Mouse (Mus musculus): ENCODE measurements at regions not wholly inside any gene's neighbourhood (a gene's known extent, or its start where the extent isn't known, plus 50 kb on each side); places are given as distances from the start of the nearest gene placed in this dataset.
A peak's percentile ranks its signal among the peaks of the same experiment; 100 is the strongest.

- H3K4me1 ChIP-seq: peaks cover 16% of the 10 kb centered on the region
- no peaks in the 10 kb centered on the region for H3K9me3 ChIP-seq
- no peak overlapping the region for H3K4me2 ChIP-seq
- 0 out of 2 replicates have a peak, but pooled peaks cover 1% of the 10 kb centered on the region for H3K27me3 ChIP-seq
- no peak overlapping the region for H3K9ac ChIP-seq
- WGBS: 7% methylated on average over 2 of the region's 2 CpGs
- H3K27ac ChIP-seq: no peak overlapping the region
- no peaks in the 10 kb centered on the region for H3K36me3 ChIP-seq (replicated peaks)
- no peak overlapping the region for H3K4me3 ChIP-seq (replicated peaks)
- no peak for ATAC-seq (ENCODE audit: low FRiP score)
Measured at GRCm38 (mm10) chr9:52283558-52283957, 115.2 kb upstream of the Zc3h12c start.

- Histone ChIP-seq H3K27me3 (no peaks in the 10 kb centered on the region), H3K9me3 (no peaks in the 10 kb centered on the region), H3K9ac (no peak overlapping the region; the same call in 1 of the 2 replicates), H3K36me3 (replicated peaks) (no peaks in the 10 kb centered on the region), H3K4me3 (replicated peaks) (no peak overlapping the region), H3K27ac (no peak overlapping the region), H3K4me1 (peaks cover 29% of the 10 kb centered on the region), H3K4me2 (no peak overlapping the region)
- ATAC-seq (ENCODE audit: low FRiP score): no peak
- 79% methylated on average over 5 of the region's 5 CpGs for WGBS
Measured at GRCm38 (mm10) chr9:52280995-52281394, 112.6 kb upstream of the Zc3h12c start.

GRCm38 (mm10) chr9:52280556-52280955 is 112.2 kb upstream of the Zc3h12c start:
- H3K4me3 ChIP-seq (replicated peaks): no peak overlapping the region
- no peak overlapping the region for H3K27ac ChIP-seq
- no peak overlapping the region for H3K9ac ChIP-seq
- no peaks in the 10 kb centered on the region for H3K9me3 ChIP-seq
- no peaks in the 10 kb centered on the region for H3K27me3 ChIP-seq
- no peak for ATAC-seq (ENCODE audit: low FRiP score)
- WGBS: 90% methylated on average over 3 of the region's 3 CpGs
- peaks cover 29% of the 10 kb centered on the region for H3K4me1 ChIP-seq
- H3K36me3 ChIP-seq (replicated peaks): no peaks in the 10 kb centered on the region
- no peak overlapping the region for H3K4me2 ChIP-seq

- ATAC-seq (ENCODE audit: low FRiP score): peak; percentile 24; the same call in 1 of the 2 replicates
- no peaks in the 10 kb centered on the region for H3K36me3 ChIP-seq (replicated peaks)
- H3K27ac ChIP-seq: peak overlapping the region; percentile 88
- 13% methylated on average over 3 of the region's 3 CpGs for WGBS
- no peaks in the 10 kb centered on the region for H3K27me3 ChIP-seq
- no peak overlapping the region for H3K9ac ChIP-seq
- H3K4me2 ChIP-seq: peak overlapping the region; percentile 29
- H3K4me1 ChIP-seq: peaks cover 29% of the 10 kb centered on the region
- H3K9me3 ChIP-seq: no peaks in the 10 kb centered on the region
- no peak overlapping the region for H3K4me3 ChIP-seq (replicated peaks)
Measured at GRCm38 (mm10) chr9:52278701-52279023, 110.3 kb upstream of the Zc3h12c start.

- no peaks in the 10 kb centered on the region for H3K36me3 ChIP-seq (replicated peaks)
- no peaks in the 10 kb centered on the region for H3K27me3 ChIP-seq
- H3K9me3 ChIP-seq: no peaks in the 10 kb centered on the region
- H3K4me3 ChIP-seq (replicated peaks): no peak overlapping the region
- H3K4me2 ChIP-seq: peak overlapping the region; percentile 29
- WGBS: 8% methylated on average over 14 of the region's 14 CpGs
- no peak overlapping the region for H3K9ac ChIP-seq
- H3K27ac ChIP-seq: peak overlapping the region; percentile 88
- ATAC-seq (ENCODE audit: low FRiP score): peak; percentile 88
- peaks cover 29% of the 10 kb centered on the region for H3K4me1 ChIP-seq
Measured at GRCm38 (mm10) chr9:52277954-52278700, 109.8 kb upstream of the Zc3h12c start.

GRCm38 (mm10) chr9:52273994-52274393 is 105.6 kb upstream of the Zc3h12c start:
- Histone ChIP-seq H3K27ac (no peak overlapping the region), H3K36me3 (replicated peaks) (no peaks in the 10 kb centered on the region), H3K4me2 (no peak overlapping the region), H3K9me3 (no peaks in the 10 kb centered on the region), H3K9ac (no peak overlapping the region), H3K4me3 (replicated peaks) (no peak overlapping the region), H3K4me1 (peaks cover 27% of the 10 kb centered on the region), H3K27me3 (no peaks in the 10 kb centered on the region)
- WGBS: 76% methylated on average over 3 of the region's 3 CpGs
- no peak for ATAC-seq (ENCODE audit: low FRiP score)

- no peak for ATAC-seq (ENCODE audit: low FRiP score)
- no peaks in the 10 kb centered on the region for H3K9me3 ChIP-seq
- peaks cover 15% of the 10 kb centered on the region for H3K4me1 ChIP-seq
- no peak overlapping the region for H3K27ac ChIP-seq
- no peak overlapping the region for H3K9ac ChIP-seq
- no peak overlapping the region for H3K4me2 ChIP-seq
- no peaks in the 10 kb centered on the region for H3K36me3 ChIP-seq (replicated peaks)
- WGBS: 54% methylated on average over 2 of the region's 2 CpGs
- no peak overlapping the region for H3K4me3 ChIP-seq (replicated peaks)
- no peaks in the 10 kb centered on the region for H3K27me3 ChIP-seq
Measured at GRCm38 (mm10) chr9:52272668-52273067, 104.3 kb upstream of the Zc3h12c start.

GRCm38 (mm10) chr9:52271345-52272116 is 103.2 kb upstream of the Zc3h12c start:
- Histone ChIP-seq H3K27me3 (no peaks in the 10 kb centered on the region), H3K4me3 (replicated peaks) (no peak overlapping the region), H3K27ac (no peak overlapping the region), H3K4me1 (peaks cover 4% of the 10 kb centered on the region; the same call in 1 of the 2 replicates), H3K4me2 (no peak overlapping the region), H3K36me3 (replicated peaks) (no peaks in the 10 kb centered on the region), H3K9me3 (no peaks in the 10 kb centered on the region), H3K9ac (no peak overlapping the region)
- no peak for ATAC-seq (ENCODE audit: low FRiP score)
- WGBS: 94% methylated on average over 7 of the region's 7 CpGs

- Histone ChIP-seq H3K9me3 (no peaks in the 10 kb centered on the region), H3K9ac (no peak overlapping the region), H3K36me3 (replicated peaks) (no peaks in the 10 kb centered on the region), H3K27ac (no peak overlapping the region), H3K27me3 (0 out of 2 replicates have a peak, but pooled peaks cover 4% of the 10 kb centered on the region), H3K4me3 (replicated peaks) (no peak overlapping the region), H3K4me1 (no peaks in the 10 kb centered on the region), H3K4me2 (no peak overlapping the region)
- ATAC-seq (ENCODE audit: low FRiP score): no peak
- 93% methylated on average over 2 of the region's 2 CpGs for WGBS
Measured at GRCm38 (mm10) chr9:52261538-52261937, 93.2 kb upstream of the Zc3h12c start.

GRCm38 (mm10) chr9:52259459-52259858 is 91.1 kb upstream of the Zc3h12c start:
- no peaks in the 10 kb centered on the region for H3K36me3 ChIP-seq (replicated peaks)
- no peak for ATAC-seq (ENCODE audit: low FRiP score)
- no peak overlapping the region for H3K9ac ChIP-seq
- peaks cover 3% of the 10 kb centered on the region; the same call in 1 of the 2 replicates for H3K4me1 ChIP-seq
- H3K4me3 ChIP-seq (replicated peaks): no peak overlapping the region
- H3K27me3 ChIP-seq: 0 out of 2 replicates have a peak, but pooled peaks cover 4% of the 10 kb centered on the region
- no peaks in the 10 kb centered on the region for H3K9me3 ChIP-seq
- H3K4me2 ChIP-seq: no peak overlapping the region
- no peak overlapping the region for H3K27ac ChIP-seq
- 70% methylated on average over 9 of the region's 9 CpGs for WGBS

- no peak overlapping the region for H3K27ac ChIP-seq
- peaks cover 3% of the 10 kb centered on the region; the same call in 1 of the 2 replicates for H3K4me1 ChIP-seq
- H3K4me2 ChIP-seq: no peak overlapping the region
- no peaks in the 10 kb centered on the region for H3K9me3 ChIP-seq
- H3K36me3 ChIP-seq (replicated peaks): no peaks in the 10 kb centered on the region
- no peaks in the 10 kb centered on the region for H3K27me3 ChIP-seq
- no peak overlapping the region for H3K9ac ChIP-seq
- ATAC-seq (ENCODE audit: low FRiP score): no peak
- WGBS: 80% methylated on average over 4 of the region's 4 CpGs
- no peak overlapping the region for H3K4me3 ChIP-seq (replicated peaks)
Measured at GRCm38 (mm10) chr9:52255692-52256091, 87.3 kb upstream of the Zc3h12c start.

- WGBS: 69% methylated on average over 6 of the region's 6 CpGs
- Histone ChIP-seq H3K9ac (no peak overlapping the region), H3K4me2 (no peak overlapping the region), H3K27ac (no peak overlapping the region), H3K9me3 (no peaks in the 10 kb centered on the region), H3K4me3 (replicated peaks) (no peak overlapping the region), H3K36me3 (replicated peaks) (no peaks in the 10 kb centered on the region), H3K4me1 (peaks cover 3% of the 10 kb centered on the region; the same call in 1 of the 2 replicates), H3K27me3 (no peaks in the 10 kb centered on the region)
- no peak for ATAC-seq (ENCODE audit: low FRiP score)
Measured at GRCm38 (mm10) chr9:52254475-52254874, 86.1 kb upstream of the Zc3h12c start.

All from forebrain, embryonic 12.5 days (tissue).